Mouse (Mus musculus): ENCODE data around the gene Map3k11. TPM values are rescaled to one million over a fixed set of nuclear protein-coding genes. Genes with fewer than 3 reads are reported as not detected.

Map3k11 gene
- total and polyA plus RNA-seq, 3 experiments: 22.5 to 38.3 TPM; not detected in 1

DNA sequence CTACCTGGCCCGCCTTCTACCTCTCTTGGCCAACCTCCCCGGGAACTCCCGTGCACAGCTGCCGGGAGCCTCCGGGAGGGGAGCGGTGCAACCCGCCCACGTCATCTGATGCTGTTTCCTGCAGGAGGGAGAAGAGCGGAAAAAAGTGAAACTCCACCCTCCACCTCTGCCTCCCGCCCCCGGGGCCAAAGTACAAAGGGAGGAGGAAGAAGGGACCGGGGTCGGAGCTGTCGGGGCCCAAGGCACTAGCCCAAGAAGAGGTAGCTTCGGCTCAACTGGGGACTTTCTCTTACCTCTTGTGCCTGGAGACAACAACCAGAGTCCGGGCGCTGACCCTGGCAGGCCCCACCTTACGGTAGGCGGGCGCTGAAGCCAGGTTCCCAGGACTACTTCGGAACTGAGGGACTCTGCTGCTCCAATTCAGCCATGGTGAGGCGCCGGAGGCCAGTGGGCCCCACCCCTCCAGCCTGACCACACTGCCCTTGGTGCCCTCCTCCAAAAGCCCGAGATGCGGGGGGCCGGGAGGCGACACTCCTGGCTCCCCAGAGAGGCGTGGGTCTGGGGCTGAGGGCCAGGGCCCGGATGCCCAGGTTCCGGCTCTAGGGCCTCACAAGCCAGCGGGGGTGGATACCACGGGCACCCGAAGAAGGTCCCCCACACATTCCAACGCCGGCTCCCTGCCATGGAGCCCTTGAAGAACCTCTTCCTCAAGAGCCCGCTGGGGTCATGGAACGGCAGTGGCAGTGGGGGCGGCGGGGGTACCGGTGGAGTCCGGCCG is 1.2 kb downstream of the Map3k11 start:
- TF ChIP-seq BHLHE40 (IDR thresholded peaks at IDR 0.05; ENCODE audit: borderline replicate concordance, low read depth, low read length) (peak; percentile 85), USF1 (IDR thresholded peaks at IDR 0.05; ENCODE audit: low read depth, low read length) (0 out of 2 replicates have a peak, but pooled peaks have one; percentile 43), CHD1 (IDR thresholded peaks at IDR 0.05; ENCODE audit: low read depth, low read length) (no peak), TCF12 (IDR thresholded peaks at IDR 0.05; ENCODE audit: low read depth, low read length) (peak; percentile 47), SIN3A (IDR thresholded peaks at IDR 0.05; ENCODE audit: low read length) (peak; percentile 75), ZC3H11A (IDR thresholded peaks at IDR 0.05; ENCODE audit: low read depth, low read length) (no peak), HCFC1 (IDR thresholded peaks at IDR 0.05; ENCODE audit: low read depth, low read length) (peak; percentile 85), ZKSCAN1 (IDR thresholded peaks at IDR 0.05; ENCODE audit: low read depth, low read length) (no peak), ZNF384 (IDR thresholded peaks at IDR 0.05; ENCODE audit: low read depth, low read length) (0 out of 2 replicates have a peak, but pooled peaks have one; percentile 33), ELF1 (IDR thresholded peaks at IDR 0.05; ENCODE audit: low read depth, low read length) (peak; percentile 79), NRF1 (IDR thresholded peaks at IDR 0.05; ENCODE audit: insufficient read depth, low read depth, low read length, poor library complexity, severe bottlenecking) (peak; percentile 43; the same call in 1 of the 2 replicates), MAZ (IDR thresholded peaks at IDR 0.05; ENCODE audit: low read depth, low read length) (peak; percentile 93; the same call in 1 of the 2 replicates), MXI1 (IDR thresholded peaks at IDR 0.05; ENCODE audit: low read depth, low read length) (peak; percentile 67), RCOR1 (IDR thresholded peaks at IDR 0.05; ENCODE audit: low read depth, low read length) (no peak), KAT2A (conservative IDR thresholded peaks at IDR 0.05; ENCODE audit: low read depth, low read length) (no peak), ETS1 (IDR thresholded peaks at IDR 0.05; ENCODE audit: low read depth, low read length) (peak; percentile 84), UBTF (IDR thresholded peaks at IDR 0.05; ENCODE audit: borderline replicate concordance, insufficient read depth, low read depth, low read length) (0 out of 2 replicates have a peak, but pooled peaks have one; percentile 30), POLR2AphosphoS5 (IDR thresholded peaks at IDR 0.05; ENCODE audit: borderline replicate concordance, low read depth, low read length) (no peak), E2F4 (IDR thresholded peaks at IDR 0.05; ENCODE audit: borderline replicate concordance, low read depth, low read length) (no peak), POLR2A (IDR thresholded peaks at IDR 0.05; ENCODE audit: control insufficient read depth in 1 of 2, insufficient read depth in 1 of 2, low read depth in 1 of 2, low read length in 2 of 2, poor library complexity in 1 of 2) (peak in 1 of 2 experiments; percentile 80; a peak in 2 of 4 replicates), ZMIZ1 (IDR thresholded peaks at IDR 0.05; ENCODE audit: low read depth, low read length) (peak; percentile 54; the same call in 1 of the 2 replicates), NELFE (IDR thresholded peaks at IDR 0.05; ENCODE audit: low read depth, low read length) (peak; percentile 65), RAD21 (IDR thresholded peaks at IDR 0.05; ENCODE audit: low read depth, low read length) (no peak), EP300 (IDR thresholded peaks at IDR 0.05; ENCODE audit: low read depth in 1 of 2, low read length in 2 of 2) (no peak), CTCF (IDR thresholded peaks at IDR 0.05 in 2 of 3, conservative IDR thresholded peaks at IDR 0.05 in 1 of 3; ENCODE audit: control insufficient read depth in 1 of 3, insufficient read depth in 1 of 3, low read depth in 2 of 3, low read length in 3 of 3, poor library complexity in 1 of 3, severe bottlenecking in 1 of 3) (no peak), TBP (IDR thresholded peaks at IDR 0.05; ENCODE audit: low read depth, low read length) (peak; percentile 45; the same call in 1 of the 2 replicates)
- Histone ChIP-seq H3K27ac (ENCODE audit: control insufficient read depth, low read depth, low read length) (peak overlapping the region; percentile 94), H3K27me3 (ENCODE audit: control insufficient read depth in 1 of 2, insufficient read depth in 2 of 2, low read length in 2 of 2) (no peaks in the 10 kb centered on the region), H3K4me1 (ENCODE audit: control insufficient read depth in 1 of 2, insufficient read depth in 2 of 2, low read length in 2 of 2) (peaks cover 2 to 24% of the 10 kb centered on the region in 2 experiments; a peak in 3 of 4 replicates), H3K36me3 (ENCODE audit: control insufficient read depth in 1 of 2, insufficient read depth in 2 of 2, low read length in 2 of 2) (peaks cover 0 to 9% of the 10 kb centered on the region in 2 experiments; a peak in 2 of 4 replicates), H3K9ac (ENCODE audit: control insufficient read depth, low read depth, low read length, poor library complexity, severe bottlenecking) (peak overlapping the region; percentile 91), H3K4me3 (ENCODE audit: control insufficient read depth in 1 of 2, insufficient read depth in 1 of 2, low read depth in 2 of 2, low read length in 2 of 2) (peak overlapping the region; percentile 89 to 99), H3K9me3 (replicated peaks; ENCODE audit: insufficient read depth, low read length) (no peaks in the 10 kb centered on the region), H3K79me2 (ENCODE audit: control insufficient read depth, insufficient read depth, low read length, poor library complexity) (peaks cover 44% of the 10 kb centered on the region)
- peak; percentile 94 for DNase-seq (ENCODE audit: low read depth, low spot score)
